Mouse (Mus musculus) heart, embryonic 16.5 days (tissue): ENCODE results near the gene Tnp2. TPM values are rescaled to one million over a fixed set of nuclear protein-coding genes. Genes with fewer than 3 reads are reported as not detected.

Experiments used
- ATAC-seq: fragments of 200-750 bp; cut with Nextera tagmentation; replicated peaks from 2 replicates; pipeline ENCODE4 v1.8.0; 2017; ENCODE audit warnings: moderate number of reproducible peaks; ENCODE audit not compliant: insufficient read depth, low FRiP score; ENCODE audit errors: extremely low read depth
- H3K27ac ChIP-seq: fragments of 300-500 bp; sonication (generic); 2 replicates; pipeline ENCODE4 v1.5.1; 2014; ENCODE audit warnings: mild to moderate bottlenecking, low read length, control low read depth, moderate library complexity
- H3K27me3 ChIP-seq: fragments of 300-500 bp; sonication (generic); 2 replicates; pipeline ENCODE4 v1.6.1; 2014; ENCODE audit warnings: low read length, mixed read lengths; ENCODE audit not compliant: control insufficient read depth, insufficient read depth
- H3K36me3 ChIP-seq: fragments of 300-500 bp; sonication (generic); 2 replicates; pipeline ENCODE4 v1.6.1; 2014; ENCODE audit not compliant: control insufficient read depth, insufficient read depth
- H3K4me1 ChIP-seq: fragments of 300-500 bp; sonication (generic); 2 replicates; pipeline ENCODE4 v1.6.1; 2014; ENCODE audit warnings: low read length, mixed read lengths; ENCODE audit not compliant: control insufficient read depth, insufficient read depth
- H3K4me2 ChIP-seq: fragments of 300-500 bp; sonication (generic); 2 replicates; pipeline ENCODE4 v1.6.1; 2014; ENCODE audit warnings: low read depth, mild to moderate bottlenecking, control low read depth, low read length
- H3K4me3 ChIP-seq: fragments of 300-500 bp; sonication (generic); 2 replicates; pipeline ENCODE4 v1.5.1; 2014; ENCODE audit warnings: mild to moderate bottlenecking, control low read depth, low read length
- H3K9ac ChIP-seq: fragments of 300-500 bp; sonication (generic); 2 replicates; pipeline ENCODE4 v1.6.1; 2014; ENCODE audit warnings: low read length, control low read depth
- H3K9me3 ChIP-seq: fragments of 300-500 bp; sonication (generic); replicated peaks from 2 replicates; pipeline ENCODE4 v1.6.1; 2016; ENCODE audit warnings: low read length; ENCODE audit not compliant: control insufficient read depth
- WGBS: fragments of 180-500 bp; shearing (Covaris S2); extraction: QIAGEN DNeasy Blood & Tissue Kit; methylation state at CpG from one replicate; pipeline ENCODE4 v1.1.7; 2014; 5-methylcytosine and 5-hydroxymethylcytosine counted together
- polyA plus RNA-seq: library from polyadenylated mRNA; unstranded; fragments of >200 nt; fragmentation: Nextera tagmentation; extraction: Ambion mirVana; gene quantifications from 2 replicates; pipeline ENCODE4 v1.2.1, GENCODE M21; 2015

The Tnp2 gene
- polyA plus RNA-seq, 1 experiment from 2014 or later, result 0.47 TPM

DNA sequence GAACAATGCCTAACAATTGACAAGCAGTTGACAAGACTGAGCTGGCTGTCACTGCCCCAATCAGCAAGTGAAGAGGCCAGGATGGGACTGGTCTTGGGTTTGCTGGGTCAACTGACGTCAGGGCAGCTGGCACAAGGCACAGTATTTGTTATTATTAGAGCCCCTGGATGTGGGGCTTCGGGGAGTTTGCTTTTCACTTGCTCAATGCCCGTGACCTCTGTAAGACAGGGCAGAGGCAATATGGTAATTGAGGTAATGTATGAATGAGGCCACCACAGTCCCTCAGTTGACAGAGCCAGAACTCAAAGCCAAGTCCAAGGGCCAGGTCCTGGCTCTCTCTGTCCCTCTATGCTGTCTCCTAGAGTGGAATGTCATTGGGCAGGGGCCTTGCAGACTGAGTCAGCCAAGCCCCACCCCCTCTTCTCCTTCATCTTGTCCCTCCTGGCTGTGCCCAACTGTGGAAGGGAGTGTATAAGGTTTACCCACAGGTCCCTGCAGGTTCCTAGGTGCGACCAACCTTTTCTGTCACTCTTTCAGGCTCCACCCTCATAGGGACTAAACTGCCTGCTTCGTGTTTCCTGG, 10.8 kb downstream of the Tnp2 start:
- no peak for ATAC-seq
- Histone ChIP-seq H3K27ac (0 out of 2 replicates have a peak overlapping the region, but pooled peaks have one; percentile 4), H3K36me3 (no peaks in the 10 kb centered on the region), H3K27me3 (no peaks in the 10 kb centered on the region), H3K9ac (no peak overlapping the region), H3K4me2 (no peak overlapping the region), H3K4me1 (peaks cover 28% of the 10 kb centered on the region), H3K4me3 (no peak overlapping the region), H3K9me3 (no peaks in the 10 kb centered on the region)
- 58% methylated on average over 5 of the region's 5 CpGs for whole genome bisulfite sequencing

DNA sequence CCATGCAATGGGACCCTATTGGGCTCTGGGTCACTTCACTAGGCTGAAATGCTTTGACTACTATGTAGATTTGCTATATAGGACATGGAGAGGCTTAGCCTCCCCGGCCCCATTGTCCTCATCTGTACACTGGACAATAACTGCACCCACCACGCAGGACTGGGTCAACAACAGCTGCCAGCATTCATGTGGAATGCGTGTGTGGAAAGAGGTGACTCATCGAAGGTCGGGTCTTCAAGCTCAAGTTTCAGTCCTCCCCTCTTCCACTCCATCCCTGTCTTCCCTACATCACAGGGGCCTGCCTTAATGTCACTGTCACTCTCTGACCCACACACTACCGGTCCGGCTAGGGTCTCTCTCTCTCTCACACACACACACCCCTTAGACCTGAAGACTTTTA, 12.1 kb downstream of the Tnp2 start:
- no peaks in the 10 kb centered on the region for H3K27me3 ChIP-seq
- no peaks in the 10 kb centered on the region for H3K9me3 ChIP-seq
- no peak overlapping the region for H3K27ac ChIP-seq
- WGBS, result 37% methylated on average over 7 of the region's 7 CpGs
- no peak overlapping the region for H3K4me3 ChIP-seq
- no peak overlapping the region for H3K4me2 ChIP-seq
- H3K4me1 ChIP-seq, result peaks cover 16% of the 10 kb centered on the region
- no peaks in the 10 kb centered on the region for H3K36me3 ChIP-seq
- no peak overlapping the region for H3K9ac ChIP-seq
- no peak for ATAC-seq

- Histone ChIP-seq H3K4me3 (no peak overlapping the region), H3K36me3 (no peaks in the 10 kb centered on the region), H3K27me3 (no peaks in the 10 kb centered on the region), H3K9me3 (no peaks in the 10 kb centered on the region), H3K9ac (no peak overlapping the region), H3K4me2 (no peak overlapping the region), H3K4me1 (peaks cover 17% of the 10 kb centered on the region), H3K27ac (no peak overlapping the region)
- WGBS, result 44% methylated on average over 4 of the region's 4 CpGs
- no peak for ATAC-seq
These were observed 13.7 kb downstream of the Tnp2 start for GRCm38 (mm10) chr16:10774726-10775125.

GRCm38 (mm10) chr16:10773543-10773942, 14.9 kb downstream of the Tnp2 start:
- Histone ChIP-seq H3K27ac (no peak overlapping the region), H3K4me2 (no peak overlapping the region), H3K9ac (no peak overlapping the region), H3K4me3 (no peak overlapping the region), H3K27me3 (peaks cover 2% of the 10 kb centered on the region; the same call in 1 of the 2 replicates), H3K36me3 (no peaks in the 10 kb centered on the region), H3K9me3 (no peaks in the 10 kb centered on the region), H3K4me1 (peaks cover 20% of the 10 kb centered on the region)
- no peak for ATAC-seq
- WGBS, result 76% methylated on average over 8 of the region's 8 CpGs

- 63% methylated on average over 19 of the region's 19 CpGs for WGBS
- Histone ChIP-seq H3K4me3 (no peak overlapping the region), H3K36me3 (no peaks in the 10 kb centered on the region), H3K27ac (peak overlapping the region; percentile 33), H3K4me1 (peaks cover 14% of the 10 kb centered on the region), H3K4me2 (no peak overlapping the region), H3K27me3 (peaks cover 2% of the 10 kb centered on the region; the same call in 1 of the 2 replicates), H3K9me3 (no peaks in the 10 kb centered on the region), H3K9ac (no peak overlapping the region)
- 0 out of 2 replicates have a peak, but pooled peaks have one; percentile 21 for ATAC-seq
These were observed 16.5 kb downstream of the Tnp2 start for GRCm38 (mm10) chr16:10771769-10772510.

DNA sequence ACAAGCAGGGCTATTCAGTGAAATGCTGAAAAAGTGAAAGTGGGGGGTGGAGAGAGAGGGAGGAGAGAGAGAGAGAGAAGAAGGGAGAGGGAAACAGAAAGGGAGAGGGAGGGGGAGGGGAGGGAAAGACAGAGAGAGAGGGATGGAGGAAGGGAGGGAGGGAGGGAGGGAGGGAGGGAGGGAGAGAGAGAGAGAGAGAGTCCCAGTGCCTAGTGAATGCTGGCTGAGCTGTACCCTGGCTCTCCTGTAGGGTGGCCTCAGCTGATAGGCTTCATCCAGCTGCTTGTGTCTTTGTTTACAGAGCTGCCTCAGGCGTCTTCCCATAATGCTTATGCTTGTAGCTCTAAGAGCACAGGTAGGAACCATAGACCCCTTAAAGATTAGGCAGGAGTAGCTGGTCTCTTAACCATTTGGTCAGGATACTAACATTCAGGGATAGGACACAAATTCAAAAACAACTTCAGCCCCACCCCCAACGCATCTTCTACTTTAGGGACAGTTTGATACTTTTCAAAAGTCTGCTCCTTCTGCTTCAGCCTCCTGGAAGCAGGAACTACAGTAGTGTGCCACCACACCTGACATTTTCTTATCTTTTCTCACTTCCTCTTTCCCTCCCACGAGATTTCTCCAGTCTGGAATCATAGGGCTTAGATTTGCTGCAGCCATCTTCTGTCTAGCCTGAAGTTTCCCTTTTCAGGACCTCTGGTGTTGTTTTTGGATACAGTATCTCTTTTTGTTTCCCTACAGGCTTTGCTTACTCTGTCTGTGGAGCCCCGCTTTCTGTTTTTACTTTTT, 17.7 kb downstream of the Tnp2 start:
- no peak overlapping the region for H3K4me3 ChIP-seq
- peaks cover 2% of the 10 kb centered on the region; the same call in 1 of the 2 replicates for H3K27me3 ChIP-seq
- no peak overlapping the region for H3K9ac ChIP-seq
- H3K4me1 ChIP-seq, result peaks cover 14% of the 10 kb centered on the region
- ATAC-seq, result peak; percentile 12; the same call in 1 of the 2 replicates
- H3K9me3 ChIP-seq, result no peaks in the 10 kb centered on the region
- peak overlapping the region; percentile 56; the same call in 1 of the 2 replicates for H3K27ac ChIP-seq
- WGBS, result 39% methylated on average over 4 of the region's 4 CpGs
- no peaks in the 10 kb centered on the region for H3K36me3 ChIP-seq
- no peak overlapping the region for H3K4me2 ChIP-seq

GRCm38 (mm10) chr16:10769661-10770060, 18.8 kb downstream of the Tnp2 start:
- H3K4me2 ChIP-seq, result no peak overlapping the region
- H3K27ac ChIP-seq, result peak overlapping the region; percentile 36; the same call in 1 of the 2 replicates
- no peak overlapping the region for H3K4me3 ChIP-seq
- no peaks in the 10 kb centered on the region for H3K9me3 ChIP-seq
- WGBS, result 40% methylated on average over 2 of the region's 2 CpGs
- peaks cover 14% of the 10 kb centered on the region for H3K4me1 ChIP-seq
- no peaks in the 10 kb centered on the region for H3K36me3 ChIP-seq
- H3K27me3 ChIP-seq, result peaks cover 2% of the 10 kb centered on the region; the same call in 1 of the 2 replicates
- ATAC-seq, result 0 out of 2 replicates have a peak, but pooled peaks have one; percentile 17
- no peak overlapping the region for H3K9ac ChIP-seq

DNA sequence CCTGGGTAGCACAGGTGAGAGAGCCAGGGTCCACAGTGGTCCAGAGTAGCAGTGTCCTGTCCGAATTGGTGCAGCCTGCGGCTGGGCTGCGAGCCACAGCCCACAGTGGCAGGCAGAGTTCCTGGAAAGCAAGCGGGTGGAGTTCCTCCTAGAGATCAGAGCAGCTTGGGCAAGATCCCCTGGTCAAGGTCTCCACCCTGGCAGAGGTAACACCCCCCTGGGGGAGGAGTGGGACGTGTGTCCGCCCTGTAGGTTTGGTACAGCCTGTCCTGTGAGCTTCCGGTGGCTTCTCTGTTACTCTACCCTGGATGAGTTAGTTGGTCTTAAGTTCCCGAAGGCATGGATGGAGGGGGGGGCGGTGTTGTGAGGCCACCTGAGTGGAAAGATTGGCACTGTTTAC, 19.6 kb downstream of the Tnp2 start:
- WGBS, result 54% methylated on average over 9 of the region's 9 CpGs
- no peak overlapping the region for H3K27ac ChIP-seq
- no peak overlapping the region for H3K9ac ChIP-seq
- H3K27me3 ChIP-seq, result peaks cover 2% of the 10 kb centered on the region; the same call in 1 of the 2 replicates
- H3K4me2 ChIP-seq, result no peak overlapping the region
- ATAC-seq, result no peak
- H3K9me3 ChIP-seq, result no peaks in the 10 kb centered on the region
- H3K36me3 ChIP-seq, result no peaks in the 10 kb centered on the region
- peaks cover 14% of the 10 kb centered on the region for H3K4me1 ChIP-seq
- H3K4me3 ChIP-seq, result no peak overlapping the region
